Mouse (Mus musculus): ENCODE measurements around the gene Ceacam16. TPM values are rescaled to one million over a fixed set of nuclear protein-coding genes. Genes with fewer than 3 reads are reported as not detected.

The Ceacam16 gene
- polyA plus RNA-seq, 1 experiment from 2014 or later, result not detected

DNA sequence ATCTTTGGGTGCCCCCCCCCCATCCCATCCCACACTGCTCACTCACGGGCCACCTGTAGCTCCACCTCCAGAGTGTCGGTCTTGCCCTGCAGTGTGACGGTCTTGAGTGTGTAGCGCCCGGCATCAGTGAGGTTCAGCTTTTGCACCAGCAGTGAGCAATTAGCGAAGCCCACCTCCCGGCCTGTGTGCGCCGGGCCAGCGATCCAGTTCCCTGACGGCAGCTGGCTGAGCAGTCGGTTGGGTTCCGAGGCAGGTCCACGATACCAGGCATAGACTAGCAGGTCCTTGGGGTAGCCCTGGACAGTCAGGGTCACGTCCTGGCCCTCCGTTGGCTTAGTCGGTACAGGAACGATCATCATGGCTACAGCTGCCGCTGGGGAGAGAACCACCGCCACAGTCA, 7.6 kb downstream of the Ceacam16 start:
- Histone ChIP-seq H3K27me3 (ENCODE audit: control insufficient read depth, insufficient read depth, low read length) (no peaks in the 10 kb centered on the region), H3K4me3 (ENCODE audit: low read depth, low read length) (no peak overlapping the region), H3K4me2 (replicated peaks; ENCODE audit: low read depth) (no peak overlapping the region), H3K9ac (ENCODE audit: low read length) (no peak overlapping the region), H3K9me3 (ENCODE audit: control insufficient read depth, low read length) (no peaks in the 10 kb centered on the region), H3K4me1 (replicated peaks; ENCODE audit: control insufficient read depth, insufficient read depth) (no peaks in the 10 kb centered on the region), H3K27ac (replicated peaks) (no peak overlapping the region), H3K36me3 (ENCODE audit: control insufficient read depth, insufficient read depth, low read length) (no peaks in the 10 kb centered on the region)
- WGBS, result 90% methylated on average over 20 of the region's 20 CpGs
- TF ChIP-seq CTCF (IDR thresholded peaks at IDR 0.05; ENCODE audit: low read depth) (no peak), EP300 (optimal IDR thresholded peaks at IDR 0.05) (no peak)
- no peak for ATAC-seq (ENCODE audit: low FRiP score, low TSS enrichment)
- DNase-seq (ENCODE audit: low spot score), result no peak

DNA sequence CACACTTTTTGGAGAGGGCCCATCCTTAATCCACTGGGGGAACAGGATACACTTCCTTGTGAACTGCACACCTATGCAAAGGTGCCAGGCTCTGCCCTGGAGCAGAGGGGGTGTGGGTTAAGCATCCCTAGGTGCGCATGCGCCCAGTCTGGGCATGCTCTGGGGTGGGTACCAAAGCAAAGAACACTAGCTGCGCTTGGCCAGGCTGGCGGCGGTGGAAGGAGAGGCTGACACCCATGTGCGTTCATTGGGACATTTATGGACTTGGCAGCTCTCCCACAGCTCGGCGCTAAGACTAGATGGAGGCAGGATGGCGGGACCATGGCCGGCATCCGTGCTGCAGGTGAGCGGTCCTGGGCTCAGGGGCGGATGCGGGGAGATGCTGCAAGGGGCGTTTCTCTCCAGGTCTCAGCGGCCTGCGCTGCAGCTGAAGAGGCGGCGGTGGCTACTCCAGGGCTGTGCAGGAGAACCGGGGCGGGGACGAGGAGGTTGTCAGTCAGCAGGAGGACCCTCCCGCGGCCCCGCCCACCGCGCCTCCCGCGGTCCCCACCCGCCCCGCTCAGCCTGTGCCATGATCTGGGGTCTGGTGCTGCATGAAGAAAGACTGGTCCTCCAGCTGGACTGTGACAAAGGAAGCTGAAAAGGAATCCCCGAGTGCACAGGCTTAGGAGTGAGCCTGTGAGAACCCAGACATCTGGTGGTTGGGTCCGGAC, 9.1 kb downstream of the Ceacam16 start, which contains the start of gene Gm19345:
Gene Gm19345, plus strand, starts transcription at position 146 of the 713 bp plus-strand sequence.
- TF ChIP-seq EP300 (optimal IDR thresholded peaks at IDR 0.05), result no peak
- TF ChIP-seq CTCF (IDR thresholded peaks at IDR 0.05; ENCODE audit: low read depth), result no peak
- no peak within 1 kb of the TSS for H3K27ac ChIP-seq (replicated peaks)
- 0 out of 2 replicates have a peak within 1 kb of the TSS, but pooled peaks have one; percentile 41 for H3K9ac ChIP-seq (ENCODE audit: low read length)
- no peaks in the 10 kb centered on the region for H3K36me3 ChIP-seq (ENCODE audit: control insufficient read depth, insufficient read depth, low read length)
- no peaks in the 10 kb centered on the region for H3K9me3 ChIP-seq (ENCODE audit: control insufficient read depth, low read length)
- no peaks in the 10 kb centered on the region for H3K27me3 ChIP-seq (ENCODE audit: control insufficient read depth, insufficient read depth, low read length)
- WGBS, result 4% methylated on average over 24 of the region's 33 CpGs
- DNase-seq (ENCODE audit: low spot score), result peak; percentile 46
- H3K4me1 ChIP-seq (replicated peaks; ENCODE audit: control insufficient read depth, insufficient read depth), result no peaks in the 10 kb centered on the region
- H3K4me2 ChIP-seq (replicated peaks; ENCODE audit: low read depth), result peak within 1 kb of the TSS; percentile 38
- H3K4me3 ChIP-seq (ENCODE audit: low read depth, low read length), result peak within 1 kb of the TSS; percentile 4; the same call in 1 of the 2 replicates
- peak; percentile 39 for ATAC-seq (ENCODE audit: low FRiP score, low TSS enrichment)

- 62% methylated on average over 15 of the region's 15 CpGs for WGBS
- TF ChIP-seq EP300 (optimal IDR thresholded peaks at IDR 0.05) (no peak), CTCF (IDR thresholded peaks at IDR 0.05; ENCODE audit: low read depth) (no peak)
These were observed 16.5 kb downstream of the Ceacam16 start for GRCm38 (mm10) chr7:19844521-19845171.

DNA sequence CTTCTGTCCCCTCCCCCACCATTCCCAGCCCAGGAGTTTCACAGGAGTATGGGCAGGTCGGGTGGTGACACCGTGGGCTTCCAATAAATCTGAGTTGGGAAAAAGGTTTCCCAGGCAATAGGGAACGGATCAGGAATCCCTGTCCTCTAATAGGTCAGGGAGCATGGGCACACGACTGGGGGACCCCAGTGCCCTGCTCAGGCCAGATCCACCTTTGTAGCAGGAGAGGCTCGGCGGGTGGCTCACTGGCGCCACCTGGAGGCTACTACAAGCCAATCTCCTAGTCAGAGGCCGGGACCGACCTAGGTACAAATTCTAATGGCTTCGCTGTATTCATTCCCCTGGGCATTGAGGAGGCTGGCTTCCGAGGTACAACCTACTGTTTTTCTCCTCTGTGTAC, 17.5 kb downstream of the Ceacam16 start:
- ATAC-seq (ENCODE audit: low FRiP score, low TSS enrichment) (peak; percentile 62), DNase-seq (ENCODE audit: low spot score) (peak; percentile 81)
- Histone ChIP-seq H3K9me3 (ENCODE audit: control insufficient read depth, low read length) (no peaks in the 10 kb centered on the region), H3K9ac (ENCODE audit: low read length) (no peak overlapping the region), H3K4me1 (replicated peaks; ENCODE audit: control insufficient read depth, insufficient read depth) (no peaks in the 10 kb centered on the region), H3K4me3 (ENCODE audit: low read depth, low read length) (no peak overlapping the region), H3K4me2 (replicated peaks; ENCODE audit: low read depth) (no peak overlapping the region), H3K27ac (replicated peaks) (peak overlapping the region; percentile 53), H3K36me3 (ENCODE audit: control insufficient read depth, insufficient read depth, low read length) (no peaks in the 10 kb centered on the region), H3K27me3 (ENCODE audit: control insufficient read depth, insufficient read depth, low read length) (no peaks in the 10 kb centered on the region)
- TF ChIP-seq EP300 (optimal IDR thresholded peaks at IDR 0.05) (no peak), CTCF (IDR thresholded peaks at IDR 0.05; ENCODE audit: low read depth) (peak; percentile 96)
- 4% methylated on average over 11 of the region's 11 CpGs for WGBS

More at GRCm38 (mm10) chr7:19844521-19845171, 16.5 kb downstream of the Ceacam16 start:
- H3K27me3 ChIP-seq (ENCODE audit: control insufficient read depth, insufficient read depth, low read length), result no peaks in the 10 kb centered on the region
- no peak overlapping the region for H3K27ac ChIP-seq (replicated peaks)
- no peaks in the 10 kb centered on the region for H3K4me1 ChIP-seq (replicated peaks; ENCODE audit: control insufficient read depth, insufficient read depth)
- H3K4me2 ChIP-seq (replicated peaks; ENCODE audit: low read depth), result no peak overlapping the region
- ATAC-seq (ENCODE audit: low FRiP score, low TSS enrichment) (no peak), DNase-seq (ENCODE audit: low spot score) (no peak)
- H3K9me3 ChIP-seq (ENCODE audit: control insufficient read depth, low read length), result no peaks in the 10 kb centered on the region
- H3K4me3 ChIP-seq (ENCODE audit: low read depth, low read length), result no peak overlapping the region
- no peak overlapping the region for H3K9ac ChIP-seq (ENCODE audit: low read length)
- no peaks in the 10 kb centered on the region for H3K36me3 ChIP-seq (ENCODE audit: control insufficient read depth, insufficient read depth, low read length)

GRCm38 (mm10) chr7:19842885-19843504, 18.1 kb downstream of the Ceacam16 start:
- Histone ChIP-seq H3K4me1 (replicated peaks; ENCODE audit: control insufficient read depth, insufficient read depth) (no peaks in the 10 kb centered on the region), H3K36me3 (ENCODE audit: control insufficient read depth, insufficient read depth, low read length) (no peaks in the 10 kb centered on the region), H3K27ac (replicated peaks) (peak overlapping the region; percentile 53), H3K4me3 (ENCODE audit: low read depth, low read length) (no peak overlapping the region), H3K27me3 (ENCODE audit: control insufficient read depth, insufficient read depth, low read length) (no peaks in the 10 kb centered on the region), H3K4me2 (replicated peaks; ENCODE audit: low read depth) (no peak overlapping the region), H3K9me3 (ENCODE audit: control insufficient read depth, low read length) (no peaks in the 10 kb centered on the region), H3K9ac (ENCODE audit: low read length) (no peak overlapping the region)
- 30% methylated on average over 19 of the region's 19 CpGs for WGBS
- ATAC-seq (ENCODE audit: low FRiP score, low TSS enrichment) (peak; percentile 41), DNase-seq (ENCODE audit: low spot score) (peak; percentile 76)
- TF ChIP-seq EP300 (optimal IDR thresholded peaks at IDR 0.05) (no peak), CTCF (IDR thresholded peaks at IDR 0.05; ENCODE audit: low read depth) (no peak)

All from stomach, postnatal 0 days (tissue).